Mouse (Mus musculus) midbrain, embryonic 10.5 days (tissue): ENCODE measurements at regions not wholly inside any gene's neighbourhood (a gene's known extent, or its start where the extent isn't known, plus 50 kb on each side); places are given as distances from the start of the nearest gene placed in this dataset.

ENCODE experiments used
- DNase-seq: peaks from one replicate; pipeline ENCODE4 v3.0.0-alpha.2; 2017; ENCODE audit warnings: low spot score
- H3K27ac ChIP-seq: fragments of 300-500 bp; sonication (generic); replicated peaks from 2 replicates; pipeline ENCODE4 v1.5.1; 2016; ENCODE audit warnings: mild to moderate bottlenecking
- H3K27me3 ChIP-seq: fragments of 300-500 bp; sonication (generic); 2 replicates; pipeline ENCODE4 v1.6.1; 2016; ENCODE audit warnings: low read depth, mild to moderate bottlenecking; ENCODE audit not compliant: poor library complexity, severe bottlenecking
- H3K36me3 ChIP-seq: fragments of 300-500 bp; sonication (generic); 2 replicates; pipeline ENCODE4 v1.6.1; 2016; ENCODE audit warnings: mild to moderate bottlenecking, moderate library complexity
- H3K4me1 ChIP-seq: fragments of 300-500 bp; sonication (generic); 2 replicates; pipeline ENCODE4 v1.6.1; 2016
- H3K4me3 ChIP-seq: fragments of 300-500 bp; sonication (generic); 2 replicates; pipeline ENCODE4 v1.5.1; 2016; ENCODE audit warnings: mild to moderate bottlenecking, moderate library complexity
- H3K9me3 ChIP-seq: fragments of 300-500 bp; sonication (generic); replicated peaks from 2 replicates; pipeline ENCODE4 v1.6.1; 2016; ENCODE audit warnings: mild to moderate bottlenecking
- WGBS: fragments of 180-500 bp; shearing (Covaris S2); methylation state at CpG from one replicate; pipeline ENCODE4 v1.1.7; 2016; 5-methylcytosine and 5-hydroxymethylcytosine counted together

GRCm38 (mm10) chr12:70739316-70739715 is 86.0 kb upstream of the Frmd6 start:
- Histone ChIP-seq H3K4me3 (no peak overlapping the region), H3K36me3 (no peaks in the 10 kb centered on the region), H3K9me3 (no peaks in the 10 kb centered on the region), H3K27me3 (no peaks in the 10 kb centered on the region), H3K4me1 (no peaks in the 10 kb centered on the region), H3K27ac (no peak overlapping the region)
- no peak for DNase-seq
- WGBS = 89% methylated on average over 6 of the region's 6 CpGs

- Histone ChIP-seq H3K27me3 (no peaks in the 10 kb centered on the region), H3K27ac (no peak overlapping the region), H3K4me1 (no peaks in the 10 kb centered on the region), H3K36me3 (no peaks in the 10 kb centered on the region), H3K9me3 (no peaks in the 10 kb centered on the region), H3K4me3 (no peak overlapping the region)
- 91% methylated on average over 7 of the region's 7 CpGs for WGBS
- no peak for DNase-seq
Observed at GRCm38 (mm10) chr12:70739766-70740165, 85.5 kb upstream of the Frmd6 start.

- WGBS = 86% methylated on average over 3 of the region's 3 CpGs
Observed at GRCm38 (mm10) chr12:70742836-70743235, 82.5 kb upstream of the Frmd6 start.

GRCm38 (mm10) chr12:70745681-70746080 is 79.6 kb upstream of the Frmd6 start:
- Histone ChIP-seq H3K4me1 (peaks cover 13% of the 10 kb centered on the region; the same call in 1 of the 2 replicates), H3K27ac (no peak overlapping the region), H3K36me3 (no peaks in the 10 kb centered on the region), H3K27me3 (no peaks in the 10 kb centered on the region), H3K9me3 (no peaks in the 10 kb centered on the region), H3K4me3 (no peak overlapping the region)
- WGBS = 81% methylated on average over 2 of the region's 2 CpGs
- DNase-seq = no peak

More at GRCm38 (mm10) chr12:70742836-70743235, 82.5 kb upstream of the Frmd6 start:
- Histone ChIP-seq H3K4me1 (no peaks in the 10 kb centered on the region), H3K36me3 (no peaks in the 10 kb centered on the region), H3K4me3 (no peak overlapping the region), H3K27ac (no peak overlapping the region), H3K9me3 (no peaks in the 10 kb centered on the region), H3K27me3 (no peaks in the 10 kb centered on the region)
- DNase-seq = no peak

- 72% methylated on average over 2 of the region's 2 CpGs for WGBS
- Histone ChIP-seq H3K27ac (no peak overlapping the region), H3K9me3 (no peaks in the 10 kb centered on the region), H3K36me3 (no peaks in the 10 kb centered on the region), H3K4me1 (peaks cover 25% of the 10 kb centered on the region), H3K27me3 (no peaks in the 10 kb centered on the region), H3K4me3 (no peak overlapping the region)
- no peak for DNase-seq
Observed at GRCm38 (mm10) chr12:70749651-70750050, 75.7 kb upstream of the Frmd6 start.

- H3K4me1 ChIP-seq = peaks cover 25% of the 10 kb centered on the region
- 76% methylated on average over 7 of the region's 7 CpGs for WGBS
- H3K36me3 ChIP-seq = no peaks in the 10 kb centered on the region
- no peak overlapping the region for H3K4me3 ChIP-seq
- H3K27me3 ChIP-seq = no peaks in the 10 kb centered on the region
- 0 out of 2 replicates have a peak overlapping the region, but pooled peaks have one; percentile 42 for H3K27ac ChIP-seq
- no peaks in the 10 kb centered on the region for H3K9me3 ChIP-seq
- no peak for DNase-seq
Observed at GRCm38 (mm10) chr12:70750651-70751578, 74.4 kb upstream of the Frmd6 start.

- peak; percentile 42 for DNase-seq
- H3K27ac ChIP-seq = peak overlapping the region; percentile 65
- H3K9me3 ChIP-seq = no peaks in the 10 kb centered on the region
- no peaks in the 10 kb centered on the region for H3K36me3 ChIP-seq
- H3K4me3 ChIP-seq = no peak overlapping the region
- peaks cover 25% of the 10 kb centered on the region for H3K4me1 ChIP-seq
- no peaks in the 10 kb centered on the region for H3K27me3 ChIP-seq
- WGBS = 43% methylated on average over 11 of the region's 11 CpGs
Observed at GRCm38 (mm10) chr12:70752266-70752910, 72.9 kb upstream of the Frmd6 start.

GRCm38 (mm10) chr12:70752911-70753290 is 72.4 kb upstream of the Frmd6 start:
- 71% methylated on average over 4 of the region's 4 CpGs for WGBS
- Histone ChIP-seq H3K9me3 (no peaks in the 10 kb centered on the region), H3K4me1 (peaks cover 25% of the 10 kb centered on the region), H3K4me3 (no peak overlapping the region), H3K27me3 (no peaks in the 10 kb centered on the region), H3K27ac (peak overlapping the region; percentile 65), H3K36me3 (no peaks in the 10 kb centered on the region)
- DNase-seq = no peak

- no peak overlapping the region for H3K27ac ChIP-seq
- peaks cover 25% of the 10 kb centered on the region for H3K4me1 ChIP-seq
- H3K27me3 ChIP-seq = no peaks in the 10 kb centered on the region
- H3K36me3 ChIP-seq = no peaks in the 10 kb centered on the region
- DNase-seq = no peak
- H3K9me3 ChIP-seq = no peaks in the 10 kb centered on the region
- no peak overlapping the region for H3K4me3 ChIP-seq
- WGBS = 85% methylated on average over 3 of the region's 3 CpGs
Observed at GRCm38 (mm10) chr12:70753458-70753857, 71.9 kb upstream of the Frmd6 start.

- Histone ChIP-seq H3K27me3 (no peaks in the 10 kb centered on the region), H3K27ac (no peak overlapping the region), H3K36me3 (no peaks in the 10 kb centered on the region), H3K4me3 (no peak overlapping the region), H3K9me3 (no peaks in the 10 kb centered on the region), H3K4me1 (no peaks in the 10 kb centered on the region)
- 92% methylated on average over 6 of the region's 6 CpGs for WGBS
- DNase-seq = no peak
Observed at GRCm38 (mm10) chr12:70758080-70758479, 67.2 kb upstream of the Frmd6 start.

- Histone ChIP-seq H3K9me3 (no peaks in the 10 kb centered on the region), H3K27me3 (no peaks in the 10 kb centered on the region), H3K4me1 (no peaks in the 10 kb centered on the region), H3K27ac (no peak overlapping the region), H3K4me3 (no peak overlapping the region), H3K36me3 (no peaks in the 10 kb centered on the region)
- WGBS = 93% methylated on average over 12 of the region's 12 CpGs
- DNase-seq = no peak
Observed at GRCm38 (mm10) chr12:70763542-70763941, 61.8 kb upstream of the Frmd6 start.

- no peaks in the 10 kb centered on the region for H3K27me3 ChIP-seq
- no peaks in the 10 kb centered on the region for H3K4me1 ChIP-seq
- H3K27ac ChIP-seq = no peak overlapping the region
- 92% methylated on average over 4 of the region's 4 CpGs for WGBS
- H3K4me3 ChIP-seq = no peak overlapping the region
- no peaks in the 10 kb centered on the region for H3K36me3 ChIP-seq
- no peaks in the 10 kb centered on the region for H3K9me3 ChIP-seq
- DNase-seq = no peak
Observed at GRCm38 (mm10) chr12:70766319-70766718, 59.0 kb upstream of the Frmd6 start.

- no peak for DNase-seq
- Histone ChIP-seq H3K36me3 (no peaks in the 10 kb centered on the region), H3K4me3 (no peak overlapping the region), H3K4me1 (no peaks in the 10 kb centered on the region), H3K27me3 (no peaks in the 10 kb centered on the region), H3K27ac (no peak overlapping the region), H3K9me3 (no peaks in the 10 kb centered on the region)
- 64% methylated on average over 4 of the region's 4 CpGs for WGBS
Observed at GRCm38 (mm10) chr12:70767959-70768358, 57.4 kb upstream of the Frmd6 start.
